Mouse (Mus musculus) monocyte, adult 5-6 weeks (primary cell): ENCODE results near the gene Fbxl15. TPM values are rescaled to one million over a fixed set of nuclear protein-coding genes. Genes with fewer than 3 reads are reported as not detected.

Experiments
- ATAC-seq: fragments of 153-309, 156-312 bp; replicated peaks from 2 replicates; pipeline ENCODE4 v1.8.0; 2017; ENCODE audit warnings: mild to moderate bottlenecking; ENCODE audit not compliant: low TSS enrichment, insufficient number of reproducible peaks, severe bottlenecking, poor library complexity, low FRiP score
- total RNA-seq: library from RNA; stranded (forward); fragments of 200-1000, 200-491, 200-594 nt; gene quantifications from 3 replicates; pipeline ENCODE4 v1.2.3, GENCODE M21; 2017

Gene Fbxl15
- total RNA-seq, 1 experiment from 2014 or later, result 1.2 TPM

DNA sequence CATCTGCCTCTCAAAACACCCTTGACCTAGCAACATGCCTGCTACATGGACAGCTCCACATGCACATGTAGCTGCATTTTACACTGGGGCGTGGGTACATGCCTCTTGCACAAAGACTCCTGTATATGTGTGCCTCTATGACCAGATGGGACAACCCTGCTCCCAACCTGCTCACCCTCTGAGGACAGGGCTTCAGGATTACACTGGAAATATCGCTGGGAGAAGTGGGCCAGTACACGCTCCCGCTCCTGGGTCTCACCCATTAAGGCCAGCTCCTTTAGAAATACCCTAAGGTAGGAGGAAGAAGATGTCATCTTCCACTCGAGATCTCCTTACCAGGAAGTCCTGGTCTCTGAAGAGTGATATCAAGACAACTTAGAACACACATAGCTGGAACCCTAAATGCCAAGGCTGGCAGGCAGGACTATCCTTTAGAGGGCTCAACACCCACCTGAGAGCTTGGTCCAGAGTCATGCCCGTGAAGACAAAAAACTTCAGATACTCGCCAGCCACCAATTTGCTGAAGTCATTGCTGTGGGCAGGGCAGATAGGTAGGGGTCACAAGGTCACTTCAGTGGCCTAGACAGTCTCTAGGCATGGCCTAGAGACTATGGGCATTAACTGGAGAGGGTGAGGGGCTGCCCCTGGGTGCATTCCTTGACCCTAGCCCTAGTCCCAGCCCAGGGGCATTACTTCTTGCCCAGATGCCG is 7.8 kb upstream of the Fbxl15 start:
- no peak for ATAC-seq

DNA sequence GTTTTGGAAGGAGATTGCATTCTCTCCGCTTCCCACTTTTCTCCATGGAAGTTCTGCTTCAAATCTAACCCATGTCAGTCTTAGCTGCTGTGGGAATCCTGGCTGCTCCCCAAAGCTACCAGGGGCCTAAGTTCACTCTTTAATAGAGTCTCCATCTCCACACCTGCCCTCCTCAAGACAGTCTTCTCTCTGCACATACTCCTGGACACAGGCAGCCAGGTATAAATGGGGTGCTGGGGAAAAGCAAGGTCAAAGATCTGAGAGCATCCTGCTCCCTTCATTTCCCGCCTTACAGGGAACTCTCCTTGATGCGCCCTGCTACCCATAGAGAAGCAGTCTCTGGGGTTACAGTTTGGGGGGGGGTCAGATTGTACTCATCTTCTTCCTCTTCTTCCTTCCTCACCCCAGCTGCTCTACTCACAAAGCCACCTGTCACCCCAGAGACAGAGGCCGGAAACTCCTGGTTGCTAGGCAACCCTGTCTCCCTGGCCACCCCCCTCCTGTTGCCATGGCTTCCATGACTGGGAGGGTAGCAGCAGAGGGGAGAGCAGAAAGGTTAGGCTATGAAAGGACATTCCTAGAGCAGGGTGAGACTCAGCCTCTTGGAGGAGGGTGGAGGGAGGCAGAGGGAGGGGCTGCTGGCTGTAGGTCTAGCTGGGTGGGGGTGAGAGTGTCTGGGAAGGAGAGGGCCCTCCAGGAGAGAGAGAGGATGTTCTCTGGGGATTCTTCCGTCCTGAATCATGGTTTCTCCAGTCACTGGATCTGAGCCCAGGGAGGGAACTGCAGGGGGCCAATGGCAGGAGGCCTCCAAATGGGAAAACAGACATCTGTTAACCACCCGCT is 6.7 kb upstream of the Fbxl15 start:
- no peak for ATAC-seq

DNA sequence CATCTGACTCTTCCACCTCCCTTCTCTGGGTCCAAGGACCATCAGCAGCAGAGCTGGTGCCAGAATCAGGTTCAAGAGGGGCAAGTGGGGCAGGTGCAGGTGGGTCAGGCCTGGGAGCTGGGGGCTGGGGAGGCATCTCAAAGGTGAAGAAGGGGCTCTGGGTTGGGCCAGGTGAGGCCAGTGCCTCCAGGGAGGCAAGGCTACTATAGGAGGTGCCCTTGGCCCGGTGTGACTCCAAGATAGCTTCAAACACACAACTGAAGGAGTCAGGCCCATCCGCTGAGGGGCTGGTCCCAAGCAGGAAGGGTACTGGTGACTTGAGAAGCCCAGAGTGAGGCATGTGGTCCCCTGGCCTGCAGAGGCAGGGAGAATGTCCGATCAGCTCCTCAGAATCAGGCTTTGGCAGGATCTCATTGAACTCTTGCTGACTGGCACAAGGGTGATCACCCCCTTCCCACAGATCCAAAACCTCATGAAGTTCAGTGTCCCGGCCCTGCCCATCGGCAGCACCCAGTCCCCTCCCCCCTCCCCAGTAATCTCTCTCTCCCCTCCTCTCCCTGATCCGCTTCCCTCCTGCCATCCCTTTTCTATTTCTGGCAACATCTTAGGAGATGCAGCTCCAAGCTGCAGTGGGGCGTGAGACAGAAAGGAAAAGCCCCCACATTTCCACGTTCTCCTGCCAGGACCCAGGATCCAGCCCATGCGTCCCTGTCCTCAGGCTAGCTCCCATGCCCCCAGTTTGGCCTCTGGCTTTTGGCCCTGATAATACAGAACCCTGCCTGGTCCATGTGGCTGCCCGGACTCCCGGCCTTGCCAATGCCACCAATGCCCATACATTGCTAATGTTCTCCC is 5.6 kb upstream of the Fbxl15 start:
- ATAC-seq, result no peak

DNA sequence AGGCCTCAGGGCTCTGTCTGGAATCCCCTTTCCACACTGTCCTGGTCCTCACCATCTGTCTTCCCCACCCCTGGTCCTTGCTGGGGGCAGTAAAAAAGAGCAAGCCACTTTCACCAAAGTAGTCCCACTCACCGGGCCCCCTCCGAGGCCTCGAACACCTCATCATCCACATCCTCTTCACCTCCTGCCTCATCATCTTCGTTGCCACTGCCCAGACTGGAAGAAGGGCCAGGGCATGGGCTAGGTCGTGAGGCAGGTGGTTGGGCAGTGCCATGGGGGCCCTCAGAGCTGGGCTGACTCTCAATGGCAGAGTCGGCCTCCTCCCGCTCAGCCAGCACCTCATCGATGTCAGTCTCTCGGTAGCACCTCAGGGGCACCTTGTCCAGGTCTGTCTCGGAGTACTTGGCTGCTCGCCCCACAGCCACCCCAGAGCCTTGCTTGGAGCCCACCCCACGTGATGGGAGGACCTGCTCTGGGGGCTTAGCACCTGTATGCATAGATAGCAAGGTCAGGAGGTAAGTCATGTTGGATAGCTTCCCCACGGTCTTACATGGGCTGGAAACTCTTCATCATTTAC is 4.9 kb upstream of the Fbxl15 start:
- ATAC-seq, result no peak

DNA sequence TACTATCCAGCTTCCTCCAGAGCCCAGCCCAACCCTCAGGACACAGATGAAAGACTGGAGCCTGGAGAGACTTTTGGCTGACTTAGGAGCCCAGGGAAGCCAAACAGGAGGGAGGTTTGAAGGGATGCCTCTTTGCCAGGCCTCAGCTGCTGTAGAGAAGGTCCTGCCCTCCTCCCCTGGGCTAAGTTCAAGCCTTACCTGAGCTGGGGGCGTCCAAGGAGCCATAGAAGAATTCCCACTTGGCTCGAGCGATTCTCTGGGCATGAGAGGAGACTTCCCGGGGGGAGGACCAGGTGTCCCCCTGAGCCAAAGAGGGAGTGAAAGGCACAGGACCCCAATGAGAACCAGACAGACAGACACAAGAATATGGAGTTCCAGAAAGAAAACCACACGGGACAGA is 4.3 kb upstream of the Fbxl15 start:
- ATAC-seq, result no peak

DNA sequence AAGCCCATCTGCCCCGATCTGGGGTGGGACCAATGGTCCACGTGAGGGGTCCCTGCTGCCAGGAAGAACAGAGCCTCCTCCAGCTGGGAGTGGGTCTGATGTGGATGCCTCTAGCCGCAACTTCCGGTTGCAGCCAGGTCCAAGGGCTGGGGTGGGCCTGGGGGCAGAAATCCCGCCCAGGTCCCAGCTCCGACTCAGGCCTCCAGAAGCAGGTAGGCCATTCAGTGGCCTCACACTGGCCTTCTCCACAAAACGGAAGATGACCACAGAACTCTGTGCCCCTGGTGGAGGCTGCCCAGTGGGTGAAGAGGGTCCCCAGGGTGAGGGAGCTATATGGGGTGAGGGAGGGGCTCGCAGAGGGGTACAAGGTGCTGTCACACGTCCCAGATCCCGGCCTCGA is 3.6 kb upstream of the Fbxl15 start:
- ATAC-seq, result no peak

DNA sequence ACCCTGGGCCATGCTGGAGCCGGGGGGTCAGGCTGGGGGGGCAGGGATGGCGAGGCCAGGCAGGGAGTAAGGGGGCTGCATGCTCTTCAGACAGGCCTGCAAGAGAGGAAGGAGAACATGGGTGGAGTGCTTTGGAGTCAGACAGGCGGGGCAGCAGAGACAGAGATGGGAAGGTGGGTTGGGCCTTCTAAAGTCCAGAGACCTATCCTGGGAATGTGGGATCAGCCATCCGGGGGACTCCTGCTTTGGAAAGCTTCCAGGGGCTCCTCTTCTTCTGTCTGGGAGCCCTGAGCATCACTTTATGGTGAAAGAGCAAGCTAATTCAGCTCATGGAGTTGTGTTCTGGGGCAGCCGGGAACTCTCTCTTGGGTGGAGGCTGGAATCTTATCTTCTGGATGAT is 3.1 kb upstream of the Fbxl15 start:
- no peak for ATAC-seq

DNA sequence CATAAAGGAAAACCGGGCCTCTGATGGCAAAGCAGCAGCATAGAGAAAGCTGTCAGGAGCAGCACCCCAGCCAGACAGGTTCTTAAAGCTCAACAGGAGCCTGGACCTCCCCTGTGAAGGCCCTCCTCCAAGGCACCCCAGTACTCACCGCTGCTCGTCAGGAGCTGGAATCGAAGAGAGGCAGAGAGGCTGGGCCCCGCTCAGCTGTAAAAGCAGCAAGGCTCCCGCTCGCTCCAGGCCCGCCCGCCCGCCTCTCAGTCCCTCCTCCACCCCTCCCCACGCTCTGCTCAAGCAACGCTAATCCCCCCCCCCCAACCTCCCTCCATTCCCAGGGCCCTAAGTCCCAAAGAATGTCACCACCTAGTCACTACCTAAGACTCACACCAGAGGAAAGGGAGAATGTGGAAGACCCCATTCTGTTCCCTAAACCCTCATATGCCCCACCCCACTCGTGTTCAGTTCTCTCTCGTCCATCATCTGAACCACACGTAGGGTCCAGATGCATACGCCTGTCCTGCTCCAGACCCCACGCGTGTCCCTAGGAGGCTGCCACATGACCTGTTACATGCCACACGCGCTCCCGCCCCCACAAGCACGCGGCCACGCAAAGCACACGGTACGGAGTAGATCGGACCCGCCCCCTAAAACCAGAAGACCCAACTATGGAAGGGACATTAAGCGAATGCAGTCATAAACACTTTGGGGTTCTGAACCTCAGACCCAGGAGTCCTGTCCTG is 1.8 kb upstream of the Fbxl15 start:
- no peak for ATAC-seq

DNA sequence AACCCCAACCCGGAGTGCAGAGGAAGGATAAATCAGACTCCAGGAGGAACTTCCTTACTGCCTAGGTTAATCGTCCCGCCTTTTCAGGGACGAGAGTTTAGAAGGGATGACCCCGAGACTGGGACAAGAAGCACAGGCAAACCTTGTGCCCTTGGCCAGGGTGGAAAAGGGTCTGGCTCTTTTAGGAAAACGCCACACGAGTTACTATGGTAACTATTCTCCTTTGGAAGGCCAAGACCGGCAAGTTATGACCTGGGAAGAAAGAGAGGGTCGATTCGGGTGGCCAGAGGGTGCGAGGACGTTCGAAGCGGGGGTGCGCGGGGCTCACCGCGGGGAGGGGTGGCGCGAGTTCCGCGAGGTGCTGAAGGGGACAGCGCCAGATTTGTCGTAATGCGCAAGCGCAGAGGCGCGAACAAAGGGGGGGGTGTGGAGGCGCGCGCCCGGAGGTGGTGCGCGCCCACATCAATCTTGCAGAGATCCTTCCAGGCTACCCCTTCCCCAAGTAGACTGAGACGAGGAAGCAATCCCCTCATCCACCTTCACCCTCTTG is 1.2 kb upstream of the Fbxl15 start, which contains the start of gene Psd:
Gene Psd (minus strand): TSS at position 401 of the 550 bp plus-strand sequence.
- ATAC-seq, result no peak

DNA sequence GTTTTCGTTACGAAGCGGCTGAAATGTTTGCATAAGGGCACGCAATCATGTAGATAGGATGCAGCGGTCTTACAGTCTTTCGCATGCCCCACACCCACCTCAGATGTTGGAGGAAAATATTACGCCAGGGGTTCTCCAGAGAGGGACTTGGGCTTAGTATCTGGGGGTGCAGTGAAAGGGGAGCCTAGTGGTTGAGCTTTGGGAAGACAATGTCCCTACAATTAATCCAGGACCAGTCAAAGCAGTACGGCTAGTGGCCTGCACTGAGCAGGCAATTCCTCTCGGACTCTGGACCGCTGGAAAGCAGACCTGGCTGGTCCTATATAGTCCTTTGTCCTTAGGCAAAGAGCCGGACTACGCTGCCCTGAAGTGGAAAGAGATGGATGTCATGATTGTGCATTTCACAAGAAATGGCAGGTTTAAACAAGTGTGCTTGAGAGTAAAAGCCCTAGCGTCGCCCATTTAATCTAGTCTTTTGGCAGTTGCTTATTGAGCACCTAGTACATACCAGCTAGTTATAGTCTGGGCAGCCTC is 386 bp upstream of the Fbxl15 start:
- ATAC-seq, result no peak

DNA sequence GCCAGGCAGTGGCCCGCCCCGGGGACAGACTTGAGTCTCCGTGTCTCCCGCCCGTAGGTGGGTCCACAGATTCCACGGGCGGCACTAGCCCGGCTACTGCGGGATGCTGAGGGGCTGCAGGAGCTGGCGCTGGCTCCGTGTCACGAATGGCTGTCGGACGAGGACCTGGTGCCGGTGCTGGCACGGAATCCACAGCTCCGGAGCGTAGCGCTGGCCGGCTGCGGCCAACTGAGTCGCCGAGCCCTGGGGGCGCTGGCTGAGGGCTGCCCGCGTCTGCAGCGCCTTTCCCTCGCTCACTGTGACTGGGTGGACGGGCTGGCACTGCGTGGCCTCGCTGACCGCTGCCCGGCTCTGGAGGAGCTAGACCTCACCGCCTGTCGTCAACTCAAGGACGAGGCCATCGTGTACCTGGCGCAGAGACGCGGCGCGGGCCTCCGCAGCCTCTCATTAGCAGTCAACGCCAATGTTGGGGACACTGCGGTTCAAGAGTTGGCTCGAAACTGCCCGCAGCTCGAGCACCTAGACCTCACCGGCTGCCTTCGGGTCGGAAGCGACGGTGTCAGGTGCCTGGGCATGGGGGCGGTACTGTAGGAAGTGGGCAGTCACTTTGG is 1.2 kb downstream of the Fbxl15 start:
- no peak for ATAC-seq

DNA sequence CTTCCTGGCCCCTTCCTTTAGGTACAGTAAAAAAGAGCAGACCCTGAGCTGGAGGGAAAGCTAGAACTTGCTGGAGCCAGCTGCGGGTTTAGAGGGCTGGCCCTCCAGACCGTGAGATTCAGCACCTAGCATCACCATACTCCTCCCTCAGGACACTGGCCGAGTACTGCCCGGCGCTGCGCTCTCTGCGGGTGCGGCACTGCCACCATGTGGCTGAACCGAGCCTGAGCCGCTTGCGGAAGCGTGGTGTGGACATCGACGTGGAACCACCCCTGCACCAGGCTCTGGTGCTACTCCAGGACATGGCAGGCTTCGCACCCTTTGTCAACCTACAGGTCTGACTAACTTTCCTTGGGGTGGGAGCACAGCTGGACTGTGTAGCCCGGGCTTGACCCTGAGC is 2.0 kb downstream of the Fbxl15 start:
- peak; percentile 70 for ATAC-seq

DNA sequence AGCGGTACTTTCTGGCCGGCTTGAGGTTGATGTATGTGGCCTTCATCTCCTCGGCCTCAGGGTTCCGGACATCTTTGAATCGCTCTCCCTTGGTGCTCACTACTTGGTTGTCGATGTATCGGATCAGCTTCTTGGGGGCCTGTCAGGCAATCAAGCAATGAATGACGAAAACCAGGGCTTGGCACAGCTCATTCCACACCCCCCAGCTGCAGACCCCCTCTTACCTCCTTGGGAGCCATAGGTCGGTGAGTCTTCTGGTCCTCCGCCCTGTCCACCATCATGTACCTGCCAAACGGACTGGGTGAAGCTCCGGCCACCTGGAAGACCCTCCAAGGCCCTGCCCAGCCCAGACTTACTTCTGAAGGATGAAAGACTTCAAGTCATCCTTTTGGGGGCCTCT is 2.7 kb downstream of the Fbxl15 start:
- ATAC-seq, result no peak

DNA sequence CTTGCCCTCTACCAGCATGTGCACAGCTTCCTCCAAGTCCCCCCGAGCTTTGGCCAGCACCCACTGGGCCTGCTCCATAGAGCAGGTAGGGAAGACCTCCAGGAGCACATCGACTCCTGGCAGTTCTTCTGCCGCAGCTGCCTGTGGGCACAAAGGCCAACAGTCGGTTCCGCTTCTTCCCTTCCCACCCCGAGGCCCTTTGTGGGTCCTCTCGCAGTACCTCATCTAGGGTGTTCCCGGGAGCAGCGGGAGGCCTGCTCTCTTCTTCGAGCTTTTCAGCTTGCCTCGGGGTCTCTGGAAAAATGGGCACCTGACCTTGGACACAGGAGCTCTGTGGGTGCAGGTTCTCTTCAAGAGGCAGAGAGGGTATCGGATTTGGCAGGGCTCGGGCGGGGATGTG is 3.3 kb downstream of the Fbxl15 start:
- ATAC-seq, result no peak

DNA sequence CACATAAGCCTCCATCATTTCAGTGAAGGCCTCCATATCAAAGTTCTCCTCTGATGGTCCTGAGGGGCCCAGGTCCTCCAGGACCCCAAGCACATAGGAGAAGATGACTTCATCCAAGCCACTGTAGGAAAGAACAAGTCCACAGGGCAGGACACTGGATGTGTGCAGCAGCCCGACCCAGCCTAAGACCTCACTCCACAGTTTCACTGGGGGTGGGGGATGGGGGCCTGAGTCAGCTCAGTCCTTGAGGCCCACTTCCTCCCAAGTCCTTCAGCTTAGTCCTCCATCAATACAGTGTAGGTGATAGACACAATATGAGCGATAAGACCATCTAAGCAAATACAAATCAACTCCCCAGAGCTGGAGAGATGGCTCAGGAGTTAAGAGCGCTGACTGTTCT is 4.0 kb downstream of the Fbxl15 start:
- no peak for ATAC-seq

DNA sequence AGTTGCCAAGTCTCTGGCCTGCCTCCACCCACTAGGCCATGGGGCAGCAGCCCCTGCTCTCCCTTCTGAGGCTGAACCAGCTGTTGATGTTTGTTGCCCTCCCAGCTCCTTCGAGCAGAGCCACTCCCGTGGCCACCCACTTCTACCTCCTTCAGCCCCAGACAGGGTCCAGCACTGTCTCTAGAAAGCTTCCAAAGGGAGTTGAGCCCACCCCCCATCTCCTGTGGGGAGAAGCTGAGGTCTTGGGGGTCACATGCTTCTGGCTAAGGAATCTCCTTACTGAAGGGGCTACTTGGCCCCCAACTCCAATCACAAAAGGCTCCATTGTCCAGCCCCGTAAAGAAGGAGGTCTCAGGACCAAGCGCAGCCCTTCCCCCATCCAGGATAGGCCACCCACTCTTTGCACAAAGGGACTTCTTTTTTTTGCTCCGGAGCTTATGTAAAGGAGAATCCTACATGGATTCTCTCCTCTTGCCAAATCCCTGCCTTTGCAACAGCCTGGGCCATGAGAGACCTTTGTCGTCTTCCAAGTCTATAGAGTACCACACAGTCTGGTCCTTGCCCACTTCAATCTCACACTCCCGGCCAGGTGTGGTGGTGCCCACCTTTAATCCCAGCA is 4.8 kb downstream of the Fbxl15 start:
- no peak for ATAC-seq

DNA sequence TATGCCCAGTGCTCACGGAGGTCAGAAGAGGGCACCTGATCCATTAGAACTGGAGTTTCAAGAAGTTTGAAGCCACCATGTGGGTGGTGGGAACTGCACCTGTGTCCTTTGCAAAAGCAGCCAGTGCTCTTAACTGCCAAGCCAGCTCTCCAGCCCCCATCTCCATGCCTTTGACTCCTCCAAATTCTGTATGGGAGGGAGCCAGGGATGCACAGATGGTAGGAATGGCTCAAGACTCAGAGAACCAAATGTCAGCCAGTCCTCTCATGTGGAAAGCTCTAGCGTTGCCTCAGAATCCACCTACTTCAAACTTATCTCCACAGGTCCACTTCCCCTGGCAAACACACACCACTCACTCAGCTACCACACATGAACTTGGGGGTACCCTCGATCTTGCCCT is 5.9 kb downstream of the Fbxl15 start:
- no peak for ATAC-seq
